Mouse (Mus musculus): ENCODE results near the gene Hira.

DNA sequence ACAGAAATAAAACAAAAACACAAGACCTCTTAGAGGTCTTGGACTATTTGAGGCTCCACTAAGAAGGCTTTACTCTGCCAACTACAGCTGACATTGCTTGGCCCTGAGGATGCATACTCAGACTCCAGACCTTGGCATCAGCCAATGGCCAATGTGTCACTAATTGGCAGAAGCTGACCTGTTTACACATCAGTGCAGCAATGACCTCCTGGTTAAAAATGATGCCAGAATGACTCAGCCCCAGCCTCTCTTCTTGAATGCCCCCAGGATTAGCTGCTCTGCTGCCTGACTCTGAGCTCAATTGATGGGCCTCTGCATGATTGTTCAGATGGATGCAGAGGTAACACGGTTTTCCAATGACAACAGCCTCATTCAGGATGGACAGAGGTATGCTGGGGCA lies 16.7 kb upstream of the Hira start:
- no peak for TF ChIP-seq CTCF (IDR thresholded peaks at IDR 0.05)
- TF ChIP-seq EP300 (IDR thresholded peaks at IDR 0.05; ENCODE audit: insufficient read depth, low read depth, low read length), result no peak
